ENCODE assay signal across 8 mouse cellular contexts in genomic region chr1:87273514-87273942, GRCm38 (mm10). TPM values are rescaled to one million over a fixed set of nuclear protein-coding genes. Genes with fewer than 3 reads are reported as not detected.
DNase-seq lines count a peak whose midpoint lies in the region.
"Had no signal": no experiment of that assay in that cellular context is flagged by ENCODE, and none has a peak within 500 bp of the region (broad histone marks: within the 10 kb centered on the region; RNA-seq: fewer than 3 reads in every experiment).

No protein-coding gene starts in this region.

- DNase-seq in layer of hippocampus, adult 18-20 months (ENCODE audit: low spot score in 2 of 2) = peak; percentile 30 to 57
- no peak for DNase-seq in layer of hippocampus, postnatal 25 days (ENCODE audit: extremely low spot score in 1 of 2, low spot score in 1 of 2)
- peak; percentile 94 for DNase-seq in adrenal gland, adult 2 months
- peak; percentile 33 for DNase-seq in cerebellum, adult 8-10 months
- DNase-seq in heart, postnatal 4 days = peak; percentile 55
- DNase-seq in thymus, postnatal 4 days = no peak
- no peak for DNase-seq in embryo, embryonic 10 days (ENCODE audit: low spot score)

RNA-seq across cellular contexts. Expression of gene Efhd1, which starts 9.4 kb away (rescaled TPM):
- total RNA-seq in layer of hippocampus, adult 18-20 months (2021) = 10 to 100 TPM; 19.1 to 20.0 TPM
- 10 to 100 TPM; 16.3 to 17.2 TPM for total RNA-seq in layer of hippocampus, postnatal 25 days (2021)
- 100 to 1,000 TPM; 337 to 341 TPM for total RNA-seq in adrenal gland, adult 2 months (2021)
- polyA plus RNA-seq in adrenal gland, adult 2 months (2012; rRNA removed) = 579 and 581 TPM in 2 replicates
- 1 to 10 TPM; 2.6 to 3.0 TPM for total RNA-seq in heart, postnatal 4 days (2021)
- total RNA-seq: liver, adult 2 months had no signal

RNA-seq across cellular contexts. Expression of gene Gigyf2, which starts 53.3 kb away (rescaled TPM):
- total RNA-seq in layer of hippocampus, adult 18-20 months (2021) = 100 to 1,000 TPM; 136 to 137 TPM
- 100 to 1,000 TPM in 1 of 2 experiments, 10 to 100 TPM in 1; 96.8 to 112 TPM for total RNA-seq in layer of hippocampus, postnatal 25 days (2021)
- 10 to 100 TPM; 66.6 to 95.5 TPM for total RNA-seq in adrenal gland, adult 2 months (2021)
- 17.0 and 24.7 TPM in 2 replicates for polyA plus RNA-seq in adrenal gland, adult 2 months (2012; rRNA removed)
- total RNA-seq in heart, postnatal 4 days (2021) = 10 to 100 TPM; 46.6 to 46.9 TPM

RNA-seq across cellular contexts. Expression of gene Eif4e2, which starts 59.8 kb away (rescaled TPM):
- 10 to 100 TPM; 56.9 to 59.4 TPM for total RNA-seq in layer of hippocampus, adult 18-20 months (2021)
- 10 to 100 TPM; 59.6 to 66.5 TPM for total RNA-seq in layer of hippocampus, postnatal 25 days (2021)
- total RNA-seq in adrenal gland, adult 2 months (2021) = 10 to 100 TPM; 66.0 to 98.7 TPM
- polyA plus RNA-seq in adrenal gland, adult 2 months (2012; rRNA removed) = 18.0 and 18.4 TPM in 2 replicates
- 10 to 100 TPM; 71.3 to 72.5 TPM for total RNA-seq in heart, postnatal 4 days (2021)

Comparison
In these comparisons a context has a peak if more than half of its experiments do, and no peak if none do; other contexts are left out.
1. DNase-seq: peak in layer of hippocampus, adult 18-20 months (2 of 2), adrenal gland, adult 2 months (single experiment), cerebellum, adult 8-10 months (single experiment) and heart, postnatal 4 days (single experiment); none in layer of hippocampus, postnatal 25 days (0 of 2), thymus, postnatal 4 days (single experiment) and embryo, embryonic 10 days (single experiment).
2. RNA of gene Efhd1, which starts 9.4 kb away (total RNA-seq): 337 to 341 TPM in adrenal gland, adult 2 months; 19.1 to 20.0 TPM in layer of hippocampus, adult 18-20 months, 16.3 to 17.2 TPM in layer of hippocampus, postnatal 25 days and 2.6 to 3.0 TPM in heart, postnatal 4 days; every median in the first group is over 10 times any median in the second.